Mouse (Mus musculus) layer of hippocampus, postnatal 36 days (tissue): Measurements from ENCODE around the gene Adamts8. TPM values are rescaled to one million over a fixed set of nuclear protein-coding genes. Genes with fewer than 3 reads are reported as not detected.

Experiments used
- DNase-seq, 2 experiments: peaks; one replicate each; pipeline ENCODE4 v3.0.0; 2022
- total RNA-seq, 2 experiments: library from RNA; stranded (reverse); gene quantifications; 2 replicates each; pipeline ENCODE4 v1.2.3; 2021

The Adamts8 gene
- total RNA-seq, 2 experiments from 2014 or later: 2.9 to 4.0 TPM

DNA sequence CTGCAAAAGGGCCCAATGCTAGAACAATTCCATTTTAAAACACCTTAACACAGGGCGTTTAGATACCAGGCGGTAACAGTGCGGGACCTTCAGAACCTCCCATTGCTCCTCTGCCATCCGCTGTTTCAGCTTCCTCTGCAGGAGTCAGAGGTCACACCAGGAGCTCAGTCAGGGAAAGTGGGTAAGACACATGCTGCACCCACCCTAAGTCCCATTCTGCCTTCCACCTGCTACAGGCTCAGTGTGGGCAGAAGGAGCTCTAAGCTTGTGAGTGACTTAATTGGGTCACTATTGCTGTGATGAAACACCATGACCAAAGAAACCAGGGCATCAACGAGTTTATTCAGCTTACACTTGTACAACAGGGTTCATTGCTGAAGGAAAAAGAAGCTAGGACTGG is 50.7 kb downstream of the Adamts8 start:
- no peak for DNase-seq

DNA sequence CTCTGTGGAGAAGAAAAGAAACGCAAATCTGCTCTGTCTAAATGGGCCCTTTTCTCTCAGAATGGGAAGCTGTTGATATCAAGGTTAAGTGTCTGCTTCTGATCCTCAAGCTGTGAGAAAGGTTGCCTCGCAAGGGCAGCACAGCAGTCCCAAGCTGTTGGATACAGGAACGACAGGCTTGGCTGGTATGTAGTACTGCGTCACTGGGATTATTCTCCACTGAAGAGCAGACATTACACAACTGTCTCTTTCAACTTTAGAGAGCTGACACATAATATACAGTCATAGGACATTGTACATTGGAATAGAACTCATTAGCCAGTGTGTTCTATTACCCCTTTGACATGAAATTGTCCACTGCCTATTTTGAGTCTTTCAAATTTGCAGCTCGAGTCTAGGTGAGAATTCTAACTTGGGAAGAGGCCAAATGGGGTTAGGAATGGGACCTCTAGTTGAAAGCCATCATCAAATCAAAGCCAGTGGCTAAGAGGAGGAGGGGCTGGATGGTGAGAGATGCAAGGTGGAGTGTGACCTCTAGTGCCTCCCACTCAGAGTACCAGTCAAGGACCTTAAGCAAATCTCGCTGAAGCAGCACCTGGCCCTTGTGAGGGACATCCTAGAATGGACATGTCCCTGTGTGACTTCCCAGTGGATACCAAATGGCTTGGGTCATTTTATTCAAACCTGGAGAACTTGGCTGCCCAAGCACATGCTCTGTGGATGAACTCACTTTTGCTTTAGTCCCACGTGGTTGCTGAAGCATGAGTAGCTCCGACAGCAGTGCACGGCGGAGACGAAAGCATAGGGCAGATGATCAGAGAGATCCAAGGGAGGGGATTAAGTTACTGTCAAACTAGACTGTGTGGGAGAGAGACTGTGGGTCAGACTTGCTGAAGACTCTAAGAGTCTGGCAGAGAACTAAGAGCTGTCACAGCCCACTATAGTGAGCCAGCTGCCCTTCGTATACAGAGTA is 54.5 kb downstream of the Adamts8 start:
- no peak for DNase-seq

DNA sequence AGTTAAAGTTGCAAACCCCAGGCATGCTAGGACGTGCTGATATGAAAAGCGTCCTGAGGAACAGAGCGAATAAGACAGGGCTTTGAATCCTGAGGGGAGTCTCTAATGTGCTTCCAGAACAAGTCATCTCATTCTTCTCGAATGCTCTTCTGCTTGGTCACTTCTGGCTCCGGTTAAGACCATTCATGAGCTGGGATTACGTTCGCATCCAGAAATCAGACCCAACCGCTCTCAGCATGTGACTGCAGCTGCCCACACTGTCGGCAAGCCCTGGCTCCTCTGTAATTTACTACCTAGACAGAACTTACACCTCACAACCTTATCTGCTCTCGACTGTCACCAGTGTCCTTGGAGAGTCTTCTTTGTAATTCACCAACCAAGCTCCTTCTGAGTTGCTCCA is 58.3 kb downstream of the Adamts8 start:
- no peak for DNase-seq

DNA sequence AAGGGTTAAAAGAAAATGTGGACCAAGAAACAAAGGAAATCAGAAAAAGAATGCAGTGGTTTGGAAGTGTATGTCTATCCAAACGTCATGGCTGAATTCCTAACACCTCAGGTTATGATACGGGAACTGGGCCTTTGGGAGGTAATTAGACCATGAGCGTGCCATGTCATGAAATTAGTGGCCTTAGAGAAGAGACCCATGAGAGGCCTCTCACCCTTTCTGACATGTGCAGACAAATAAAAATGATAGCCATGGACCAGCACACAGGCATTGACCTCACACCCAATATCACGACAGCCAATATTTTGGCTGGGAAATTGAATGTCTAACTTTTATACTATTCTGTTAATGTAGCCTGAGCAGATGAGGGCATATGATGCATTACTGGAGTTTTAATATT is 60.2 kb downstream of the Adamts8 start:
- DNase-seq: no peak

DNA sequence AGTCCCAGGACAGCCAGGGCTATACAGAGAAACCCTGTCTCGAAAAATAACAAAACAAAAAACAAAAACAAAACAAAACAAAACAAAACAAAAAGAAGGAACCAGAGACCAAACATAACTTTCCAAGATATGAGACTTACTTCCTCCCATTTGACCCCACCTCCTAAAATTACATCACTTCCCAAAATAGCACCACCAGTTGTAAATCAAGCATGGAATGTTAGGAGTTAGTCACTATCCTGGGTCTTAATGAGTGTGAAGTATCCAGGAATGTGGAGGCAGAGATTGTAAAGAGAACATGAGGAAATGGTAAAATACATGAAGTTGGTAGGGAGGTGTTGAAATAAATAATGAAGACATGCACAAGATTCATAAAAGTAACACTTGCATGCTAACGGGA is 67.0 kb downstream of the Adamts8 start:
- DNase-seq: no peak

DNA sequence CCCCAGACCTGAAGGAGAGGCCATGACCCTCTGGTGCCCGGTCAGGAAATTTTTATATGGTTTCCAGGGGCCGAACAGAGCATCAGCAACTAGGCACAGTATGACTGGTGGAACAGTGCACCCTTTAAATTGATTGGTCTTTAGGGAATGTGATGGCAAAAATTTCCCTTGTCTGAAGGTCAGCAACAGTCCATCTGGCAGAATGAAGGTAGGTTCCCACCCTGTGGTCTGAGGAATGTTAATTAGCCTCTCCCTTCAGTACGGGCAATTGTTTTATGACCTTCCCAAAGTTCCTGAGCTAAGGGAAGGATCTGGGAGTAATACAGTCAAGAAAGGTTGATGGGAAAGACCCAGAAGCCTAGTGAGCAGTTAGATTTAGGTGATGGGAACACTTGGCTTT is 67.7 kb downstream of the Adamts8 start:
- DNase-seq: no peak

DNA sequence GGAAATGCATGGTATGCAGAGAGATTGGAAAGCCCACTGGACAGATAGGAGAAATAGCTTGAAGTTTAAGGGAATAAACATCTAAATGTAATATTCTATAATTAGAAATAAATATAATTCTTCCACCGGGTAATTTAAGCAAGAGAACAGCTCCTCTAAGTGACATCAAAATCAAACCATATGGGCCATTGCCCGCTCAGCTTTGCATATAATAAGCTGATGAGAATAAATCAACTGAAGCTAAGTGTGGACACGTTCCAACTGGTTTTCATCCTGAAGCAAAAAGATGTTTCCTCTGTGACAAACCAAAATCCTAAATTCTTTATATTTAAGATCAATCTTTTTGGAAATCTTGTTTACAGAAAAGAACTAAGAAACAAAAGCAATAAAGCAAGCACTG is 68.4 kb downstream of the Adamts8 start:
- DNase-seq: no peak

DNA sequence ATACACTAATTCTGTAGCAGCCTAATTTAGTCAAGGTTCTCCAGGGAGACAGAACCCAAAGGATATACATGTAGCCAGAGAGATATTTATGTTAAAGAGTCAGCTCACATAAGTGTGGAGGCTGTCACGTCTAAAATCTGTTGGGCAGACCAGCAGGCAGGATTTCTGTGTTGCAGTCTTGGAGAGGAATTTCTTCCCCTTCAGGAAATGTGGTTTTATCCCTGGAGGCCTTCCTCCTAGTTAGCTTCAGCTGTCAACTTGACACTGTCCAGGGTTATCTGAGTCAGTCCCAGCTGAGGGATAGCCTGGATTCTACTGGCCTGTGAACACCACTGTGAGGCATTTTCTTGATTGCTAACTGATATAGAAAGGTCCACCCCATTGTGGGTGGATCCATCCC is 69.2 kb downstream of the Adamts8 start:
- no peak for DNase-seq

DNA sequence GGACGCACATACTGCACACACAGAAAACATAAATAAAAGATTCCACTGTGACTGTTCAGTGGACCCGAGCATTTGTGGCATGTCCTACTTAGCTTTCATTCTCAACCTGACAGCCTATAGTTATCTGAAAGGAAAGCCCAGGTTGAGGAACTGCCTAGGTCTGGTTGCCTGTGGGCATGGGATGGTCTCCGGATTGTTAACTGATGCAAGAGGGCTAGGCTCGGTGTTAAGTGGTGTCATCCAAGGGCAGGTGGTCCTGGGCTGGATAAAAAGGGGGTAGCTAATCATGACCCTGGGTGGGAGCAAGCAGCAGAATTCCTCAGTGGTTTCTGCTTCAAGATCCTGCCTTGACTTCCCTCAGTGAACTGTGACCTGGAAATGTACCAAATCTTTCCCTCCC is 70.3 kb downstream of the Adamts8 start:
- no peak for DNase-seq

DNA sequence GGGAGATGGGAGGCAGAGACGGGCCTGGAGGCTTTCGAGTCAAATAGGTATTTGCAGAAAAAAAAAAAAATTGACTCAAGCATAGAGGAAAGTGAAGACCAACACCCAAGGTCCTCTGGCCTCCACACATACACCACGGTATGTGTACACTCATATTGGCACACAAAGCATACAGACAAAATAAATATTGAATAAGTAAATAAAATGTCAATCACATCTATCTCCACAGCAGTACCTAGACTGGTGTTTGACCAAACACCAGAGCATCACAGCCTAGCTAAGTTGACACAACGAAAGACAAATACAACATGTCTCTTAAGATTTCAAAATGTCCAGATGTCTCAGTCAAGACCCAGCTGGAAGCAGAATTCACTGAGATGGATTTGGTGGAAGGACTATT is 71.1 kb downstream of the Adamts8 start:
- no peak for DNase-seq

Other genes with a start within 250 kb of the Adamts8 start
- 1 to 10 TPM; 4.1 to 4.5 TPM for gene Adamts15, start 20.1 kb upstream of the Adamts8 start, total RNA-seq
- 10 to 100 TPM; 42.0 to 42.1 TPM for gene Zbtb44, start 88.1 kb downstream of the Adamts8 start, total RNA-seq
- under 1 TPM; 0.43 to 0.60 TPM for gene St14, start 189.3 kb downstream of the Adamts8 start, total RNA-seq